Mouse (Mus musculus) common myeloid progenitor, adult 5-6 weeks (primary cell): ENCODE results near the gene AI413582. TPM values are rescaled to one million over a fixed set of nuclear protein-coding genes. Genes with fewer than 3 reads are reported as not detected.

Experiments used
- ATAC-seq: replicated peaks from 2 replicates; pipeline ENCODE4 v1.8.0; 2016; ENCODE audit warnings: low read depth, mild to moderate bottlenecking, moderate TSS enrichment, inconsistent platforms; ENCODE audit not compliant: poor library complexity, severe bottlenecking
- total RNA-seq: library from RNA; stranded (forward); fragments of 200-1000, 187-1606 nt; gene quantifications from 2 replicates; pipeline ENCODE4 v1.2.3, GENCODE M21; 2017

AI413582 gene
- total RNA-seq, 1 experiment from 2014 or later: 22.6 TPM

DNA sequence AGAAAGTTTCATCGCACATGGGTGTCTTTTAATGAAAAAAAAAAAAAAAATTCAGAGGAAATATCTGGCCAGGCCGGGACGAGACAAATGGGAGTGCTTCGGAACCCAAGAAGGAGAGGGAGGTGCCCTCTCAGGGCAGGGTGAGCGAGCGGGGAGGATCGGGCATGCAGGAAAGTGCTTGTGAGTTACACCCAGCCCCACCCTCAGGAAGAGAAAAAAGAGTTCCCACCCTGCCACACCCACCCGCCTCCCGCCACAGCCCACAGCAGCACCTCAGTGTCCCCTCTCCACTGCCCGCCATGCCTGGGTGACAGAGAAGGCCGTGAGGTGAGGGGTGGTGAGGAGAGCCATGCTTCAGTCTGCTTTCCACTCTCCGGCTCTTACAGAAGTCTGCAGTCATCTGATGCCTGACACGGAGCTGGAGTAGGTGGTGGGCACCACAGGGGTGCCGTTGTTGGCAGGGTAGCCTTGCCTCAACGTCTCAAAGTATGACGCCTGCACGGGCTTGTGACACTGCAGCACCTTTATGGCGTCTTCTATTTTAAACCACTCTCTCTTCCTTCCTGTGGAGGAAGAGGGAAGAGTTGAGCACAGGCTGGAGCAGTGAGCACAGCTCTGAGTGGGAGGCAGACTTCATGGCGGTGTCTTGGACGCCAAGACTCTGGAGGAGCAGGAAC, 15.0 kb upstream of the AI413582 start:
- no peak for ATAC-seq

DNA sequence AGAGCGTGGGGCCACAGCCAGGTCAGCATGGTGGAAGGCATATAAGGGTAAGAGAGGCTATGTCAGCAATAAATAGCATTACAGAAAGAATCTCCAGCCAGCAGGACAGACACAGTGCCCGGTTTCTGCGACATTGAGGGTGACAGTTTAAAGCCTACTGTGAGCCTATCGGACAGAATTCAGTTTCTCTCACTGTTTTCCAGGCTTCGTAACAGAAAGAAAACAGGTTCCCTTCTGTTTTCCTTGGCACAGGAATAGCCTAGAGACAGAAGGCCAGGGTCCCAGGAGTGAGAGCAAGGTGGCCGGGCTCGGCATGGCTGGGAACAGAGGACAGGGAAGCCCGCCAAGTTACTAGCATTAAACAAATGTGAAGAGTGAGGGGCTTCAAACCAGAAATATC, 14.3 kb upstream of the AI413582 start:
- ATAC-seq: no peak

DNA sequence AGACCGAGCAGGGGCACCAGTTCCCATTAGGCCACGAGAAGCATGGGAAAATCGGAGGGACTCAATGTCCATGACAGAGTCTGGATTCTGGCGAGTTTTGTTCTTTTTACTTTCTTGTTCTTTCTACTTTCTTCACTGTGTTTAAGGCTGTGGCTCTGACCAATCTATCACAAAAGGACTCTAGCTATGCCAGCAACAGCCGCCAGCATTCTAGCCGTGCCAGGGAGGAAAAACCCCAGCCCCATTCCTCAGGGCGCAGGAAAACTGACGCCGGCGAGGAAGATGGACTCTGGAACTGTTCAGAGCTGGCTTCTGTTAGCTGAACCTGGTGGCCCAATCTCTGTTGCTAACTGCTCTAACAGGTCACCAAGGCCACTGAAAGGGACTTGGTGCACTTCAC, 12.9 kb upstream of the AI413582 start:
- ATAC-seq: no peak

DNA sequence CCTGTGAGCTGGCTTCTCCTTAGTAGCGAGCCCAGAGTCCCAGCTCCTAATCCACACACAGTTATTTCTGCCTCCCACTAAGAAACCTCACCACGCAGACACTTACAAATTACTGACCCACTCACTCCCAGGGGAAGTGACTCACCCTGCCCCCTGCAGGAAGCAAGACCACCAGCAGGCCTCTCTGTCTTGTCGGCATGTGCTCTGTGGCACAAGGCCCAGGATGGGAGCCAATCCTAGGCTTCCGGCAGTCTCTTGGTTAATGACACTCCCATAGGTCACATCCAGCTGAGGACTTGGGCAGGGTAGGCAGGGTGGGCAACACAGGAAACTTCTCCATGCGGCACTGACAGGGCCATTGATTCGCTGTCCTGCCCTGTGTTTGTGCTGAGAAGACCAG, 11.9 kb upstream of the AI413582 start:
- peak; percentile 51; the same call in 1 of the 2 replicates for ATAC-seq

DNA sequence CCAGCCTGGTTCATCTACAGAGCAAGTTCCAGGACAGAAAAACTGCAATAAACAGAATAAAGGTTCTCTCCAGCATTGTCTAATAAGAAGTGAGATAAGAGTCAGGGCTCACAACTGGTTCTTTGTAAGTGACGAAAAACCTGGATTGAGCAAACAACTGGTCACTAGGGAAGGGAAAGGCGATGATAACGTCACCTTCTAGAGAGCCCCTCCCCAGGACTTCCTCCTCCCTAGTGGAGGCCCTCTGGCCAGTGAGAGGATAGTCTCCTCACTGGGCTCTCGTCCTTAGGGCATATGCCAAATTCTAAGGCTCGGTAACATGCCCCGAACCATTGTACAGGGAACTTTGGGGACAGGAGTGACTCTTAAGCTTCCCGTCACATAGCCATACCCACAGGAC, 10.5 kb upstream of the AI413582 start:
- no peak for ATAC-seq

DNA sequence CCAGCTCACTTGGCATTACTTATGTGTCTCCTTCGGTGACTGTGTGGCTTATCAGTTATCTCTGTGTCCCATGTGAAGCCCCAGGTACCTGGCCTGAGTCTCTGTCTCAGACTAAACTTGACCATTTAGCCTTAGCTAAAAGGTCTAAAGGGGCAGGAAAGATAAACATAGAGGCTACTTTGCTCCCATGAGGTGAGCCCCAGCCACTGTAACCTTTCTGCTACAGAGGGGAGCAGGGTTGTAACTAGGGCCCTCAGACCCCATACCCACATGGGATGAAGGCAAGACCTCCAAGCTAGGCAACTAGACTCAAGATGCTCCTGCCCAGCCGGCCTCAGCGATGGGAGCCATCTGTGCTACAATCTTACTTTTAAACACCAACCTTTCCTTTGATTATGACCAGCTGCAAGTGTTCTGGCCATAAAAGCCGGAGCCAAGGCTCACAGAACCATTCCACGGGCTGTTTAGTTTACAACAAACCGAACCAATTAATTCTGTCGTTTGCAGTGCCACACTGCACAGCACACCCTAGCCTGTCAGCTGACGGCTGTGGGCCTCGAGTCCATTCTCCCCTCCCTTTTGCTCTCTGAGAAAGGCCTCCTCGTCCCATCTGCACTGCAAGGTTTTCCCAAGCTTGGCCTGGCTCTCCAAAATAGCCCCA, 9.7 kb upstream of the AI413582 start:
- ATAC-seq: no peak

DNA sequence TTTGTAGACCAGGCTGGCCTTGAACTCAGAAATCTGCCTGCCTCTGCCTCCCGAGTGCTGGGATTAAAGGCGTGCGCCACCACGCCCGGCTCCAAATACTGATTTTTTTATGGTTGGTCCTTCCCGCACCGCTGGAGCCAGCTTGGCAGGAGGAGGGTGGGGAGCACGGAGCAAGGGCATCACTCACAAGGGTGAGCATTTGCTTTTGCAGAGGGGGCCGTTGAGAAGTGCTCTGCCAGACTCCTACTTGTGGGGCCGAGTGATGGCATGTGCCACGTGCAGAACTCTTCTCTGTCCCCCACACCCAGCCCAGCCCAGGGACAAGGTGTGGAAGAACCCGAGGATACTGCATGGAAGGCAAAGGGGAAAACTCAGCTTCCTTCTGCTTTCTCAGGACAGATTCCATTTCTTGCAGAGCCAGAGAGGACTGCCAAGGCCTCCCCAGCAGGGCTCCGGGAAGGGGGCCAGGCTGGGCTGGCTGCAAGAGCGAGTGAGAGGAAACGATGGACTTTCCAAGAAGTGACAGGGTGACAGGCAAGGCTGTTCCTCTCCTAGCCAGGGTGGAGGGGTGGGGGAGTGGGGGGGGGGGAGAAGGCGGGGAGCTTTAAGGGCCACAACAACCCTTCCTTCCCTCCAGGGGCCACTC, 9.0 kb upstream of the AI413582 start:
- peak; percentile 37; the same call in 1 of the 2 replicates for ATAC-seq

DNA sequence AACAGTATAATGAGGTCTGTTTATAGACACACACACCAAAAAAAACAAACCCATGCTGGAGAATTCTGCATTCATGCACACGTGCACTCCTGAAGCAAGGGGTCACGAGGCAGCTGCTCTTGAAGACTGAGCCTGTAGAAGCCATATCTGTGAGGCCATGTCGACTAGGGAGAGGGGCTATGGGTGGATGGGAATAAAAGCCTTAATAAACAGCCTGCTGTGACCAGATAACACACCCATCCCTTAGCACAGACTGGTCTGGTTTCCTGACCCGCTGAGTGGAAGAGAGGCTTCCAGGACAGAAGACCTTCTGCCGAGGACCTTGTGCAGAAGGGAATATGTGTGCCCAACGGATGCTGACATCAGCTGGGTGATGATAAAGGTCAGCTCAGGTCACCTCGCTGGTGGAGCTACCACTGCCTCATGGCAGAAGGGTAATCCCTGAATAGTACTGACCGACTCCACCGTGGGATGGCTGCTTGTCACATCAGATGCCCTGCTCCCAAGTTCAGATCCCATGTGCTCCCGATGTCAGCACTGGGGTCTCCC, 8.3 kb upstream of the AI413582 start:
- peak; percentile 24; the same call in 1 of the 2 replicates for ATAC-seq

DNA sequence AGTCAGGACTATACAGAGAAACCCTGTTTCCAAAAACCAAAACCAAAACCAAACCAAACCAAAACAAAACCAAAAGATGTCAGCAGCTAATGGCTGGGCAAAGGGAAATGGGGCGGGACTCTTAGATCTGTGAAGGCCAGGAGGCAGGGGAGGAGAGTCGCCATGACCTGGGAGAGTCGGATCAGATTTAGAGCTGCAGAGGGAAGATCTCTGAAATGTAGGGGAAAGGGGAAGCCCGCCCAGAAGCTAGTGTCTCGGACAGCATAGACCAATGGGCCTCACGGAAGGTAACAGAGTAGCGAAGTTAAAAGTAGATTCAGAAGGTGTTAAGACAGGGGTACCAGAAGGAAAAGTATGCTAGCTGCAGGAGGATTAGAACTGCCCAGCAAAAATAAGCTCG, 5.8 kb upstream of the AI413582 start:
- ATAC-seq: no peak

DNA sequence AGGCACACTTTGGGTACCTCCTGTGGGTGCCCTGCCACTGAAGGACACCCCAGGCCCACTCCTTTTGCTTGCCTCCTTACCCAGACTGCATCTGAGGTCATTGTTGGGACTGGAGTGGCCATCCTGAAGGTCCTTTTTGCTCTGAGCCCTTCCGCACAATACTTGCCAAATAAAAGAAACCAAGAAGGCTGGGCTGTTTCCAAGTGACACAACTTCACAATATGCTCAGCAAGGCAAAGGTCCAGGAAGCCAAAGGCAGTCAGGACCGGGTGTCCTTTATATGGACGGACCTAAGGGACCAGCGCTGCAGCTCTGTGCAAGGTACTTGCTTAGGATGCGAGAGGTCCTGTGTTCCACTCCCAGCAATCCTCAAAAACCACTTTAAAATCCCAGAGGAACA, 2.7 kb upstream of the AI413582 start:
- no peak for ATAC-seq

DNA sequence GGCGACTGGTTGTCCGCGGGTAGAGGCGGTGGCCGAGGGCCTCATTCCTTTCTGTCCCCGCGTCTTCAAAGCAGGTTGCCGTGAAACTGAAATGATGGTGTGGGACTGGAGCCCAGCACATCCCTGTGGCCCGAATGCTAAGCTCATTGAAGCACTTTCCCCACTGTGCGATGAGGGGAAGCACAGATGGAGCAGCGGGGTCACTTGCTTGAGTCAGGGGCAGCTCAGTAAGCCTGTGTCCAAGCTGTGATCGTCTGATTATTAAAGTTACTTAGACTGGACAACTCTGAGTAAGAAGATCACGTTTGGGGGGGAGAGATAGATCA, 349 bp upstream of the AI413582 start:
- no peak for ATAC-seq

DNA sequence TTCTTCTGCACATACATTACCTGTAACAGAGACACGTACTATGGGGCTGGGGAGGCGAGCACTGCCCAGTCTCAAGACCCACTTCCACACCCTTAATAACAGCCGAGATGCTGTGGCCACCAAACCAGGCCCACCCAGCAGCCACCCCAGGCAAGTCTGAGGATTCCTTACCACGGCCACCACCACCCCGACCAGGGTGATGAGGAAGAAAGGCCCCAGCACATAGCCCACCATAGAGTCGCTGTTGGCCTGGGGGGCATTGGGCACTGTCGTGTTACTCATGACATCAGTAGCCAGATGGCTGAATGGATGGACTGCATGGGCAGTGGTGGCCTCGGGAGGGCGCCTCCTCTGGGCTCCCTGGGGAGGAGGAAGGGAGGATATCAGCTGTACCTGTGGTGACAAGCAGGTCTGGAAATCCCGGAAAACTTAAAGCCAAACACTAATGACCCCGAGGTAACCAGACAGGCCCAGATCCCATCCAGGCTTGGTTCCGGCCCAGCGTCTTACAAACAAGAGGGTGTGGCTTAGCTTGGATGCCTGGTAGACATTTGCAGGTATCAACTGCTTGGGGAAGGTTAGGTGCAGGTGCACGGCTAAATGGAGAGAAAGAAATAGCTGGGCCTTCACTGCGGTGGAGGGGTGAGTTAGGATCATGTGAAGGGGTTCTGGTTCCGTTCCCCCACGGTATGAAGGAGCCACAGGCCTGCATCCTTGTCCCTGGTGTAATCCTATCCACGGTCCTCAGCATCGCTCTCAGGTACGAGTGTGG, 979 bp downstream of the AI413582 start:
- ATAC-seq: no peak

DNA sequence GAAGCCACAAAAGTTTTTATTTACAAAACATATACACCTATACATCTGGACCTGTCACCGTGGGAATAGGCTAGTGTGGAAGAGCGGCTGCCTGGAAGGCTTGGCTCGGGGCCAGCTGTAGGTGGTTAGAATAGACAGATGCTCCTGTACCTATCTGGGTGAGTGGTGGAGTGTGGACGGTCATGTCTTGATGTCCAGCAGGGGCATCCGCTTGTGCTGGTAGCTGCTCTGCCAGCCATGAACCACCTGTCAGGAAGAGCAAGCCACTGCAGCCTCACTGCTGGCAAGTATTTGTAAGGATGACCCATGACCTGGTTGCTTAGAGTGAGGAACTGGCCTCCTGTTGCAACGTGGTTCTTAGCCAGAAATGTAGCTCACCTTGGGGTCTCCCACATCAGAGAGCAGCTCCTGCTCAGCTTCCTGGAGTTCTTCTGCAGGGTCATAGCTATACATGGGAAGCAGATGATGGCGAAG, 1.7 kb downstream of the AI413582 start:
- ATAC-seq: no peak

DNA sequence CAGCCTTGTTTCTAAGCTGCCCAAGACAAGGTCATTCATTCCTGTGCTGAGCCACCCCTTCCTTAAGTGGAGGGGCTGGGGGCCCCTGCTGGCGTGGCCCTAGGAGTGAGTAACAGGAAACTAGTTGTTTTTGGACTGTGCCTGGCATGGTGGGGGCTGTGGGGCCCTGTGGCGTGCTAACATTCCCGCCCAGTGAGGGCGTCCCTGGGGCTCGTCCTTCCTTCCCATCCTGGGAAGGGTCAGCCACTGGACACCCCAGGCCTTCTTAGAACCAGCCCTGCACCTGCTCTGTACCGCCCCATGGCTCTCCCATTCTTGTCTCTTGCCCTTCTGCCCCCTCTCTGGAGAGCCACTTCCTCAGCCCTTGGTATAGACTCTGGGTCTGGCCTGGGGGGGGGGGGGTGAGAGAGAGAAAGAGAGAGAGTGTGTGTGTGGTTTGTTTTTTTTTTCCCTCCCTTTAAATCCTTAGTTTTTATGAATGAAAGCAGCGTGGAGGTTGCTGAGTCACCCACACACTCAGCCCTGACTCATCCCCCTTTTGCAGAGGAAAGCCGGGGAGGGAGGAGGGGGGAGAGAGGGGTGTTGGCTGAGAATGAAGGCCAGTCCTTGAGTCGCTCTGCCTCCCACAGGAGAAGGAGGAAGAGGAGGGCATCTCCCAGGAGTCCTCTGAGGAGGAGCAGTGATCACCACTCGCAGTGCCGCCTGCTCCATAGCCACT, 3.6 kb downstream of the AI413582 start:
- ATAC-seq: 0 out of 2 replicates have a peak, but pooled peaks have one; percentile 4

DNA sequence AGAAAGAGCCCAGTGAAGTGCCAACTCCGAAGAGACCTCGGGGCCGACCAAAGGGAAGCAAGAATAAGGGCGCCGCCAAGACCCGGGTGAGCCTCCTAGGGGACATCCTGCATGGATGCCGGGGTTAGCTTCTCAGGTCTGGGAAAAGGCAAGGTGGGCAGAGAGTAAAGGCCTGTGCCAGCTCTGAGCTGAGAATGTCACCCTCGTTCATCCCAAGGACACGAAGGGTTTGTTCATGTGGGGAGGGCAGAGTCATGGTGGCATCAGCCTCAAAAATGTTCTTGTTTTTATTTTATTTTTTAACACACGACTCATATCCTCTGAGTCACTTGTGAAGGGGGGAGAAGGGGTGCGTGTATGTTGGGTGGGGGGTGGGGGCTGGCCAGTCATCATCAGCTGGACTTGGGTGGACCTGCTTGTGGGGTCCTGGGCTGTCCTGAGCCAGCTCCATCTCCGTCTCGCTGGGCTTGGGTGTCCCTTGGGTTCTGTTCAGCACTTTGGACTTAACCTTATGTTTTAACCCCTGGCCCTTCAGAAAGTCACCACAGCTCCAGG, 4.6 kb downstream of the AI413582 start:
- no peak for ATAC-seq

DNA sequence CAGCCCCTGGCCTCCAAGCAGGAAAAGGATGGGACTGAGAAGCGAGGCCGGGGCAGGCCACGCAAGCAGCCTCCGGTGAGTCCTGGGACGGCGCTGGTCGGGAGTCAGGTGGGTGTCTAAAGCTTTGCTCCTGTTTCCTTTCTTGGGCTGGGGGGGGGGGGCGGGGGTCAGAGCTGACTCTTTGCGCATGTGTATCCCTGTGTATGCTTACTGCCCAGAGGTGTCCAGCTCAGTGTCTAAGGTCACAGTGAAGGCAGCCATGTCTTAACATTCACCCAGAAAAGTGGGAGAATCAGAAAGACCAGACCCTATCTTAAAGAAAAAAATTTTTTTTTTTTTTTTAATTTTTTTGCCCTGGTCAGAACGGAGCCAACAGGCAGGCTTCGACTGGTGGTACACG, 6.0 kb downstream of the AI413582 start:
- no peak for ATAC-seq

DNA sequence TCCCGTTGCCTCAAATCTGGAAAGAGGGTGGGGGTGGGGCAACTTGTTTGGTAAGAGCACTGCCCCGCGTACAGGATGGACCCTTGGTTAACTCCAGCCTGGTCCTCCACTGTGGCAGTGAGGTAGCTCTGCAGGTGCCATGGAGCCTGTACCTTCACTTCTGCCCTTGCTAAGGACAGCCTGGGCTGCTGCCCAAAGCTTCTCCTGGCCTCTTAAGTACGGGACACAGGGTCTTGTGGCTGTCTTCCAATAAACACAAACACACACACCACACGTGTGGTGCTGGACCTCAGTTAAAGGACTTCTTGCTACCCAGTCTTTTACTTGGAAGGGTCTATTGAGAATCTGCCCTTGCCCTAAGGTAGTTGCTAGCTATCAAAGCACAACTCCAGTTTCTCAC, 6.7 kb downstream of the AI413582 start:
- ATAC-seq: no peak

DNA sequence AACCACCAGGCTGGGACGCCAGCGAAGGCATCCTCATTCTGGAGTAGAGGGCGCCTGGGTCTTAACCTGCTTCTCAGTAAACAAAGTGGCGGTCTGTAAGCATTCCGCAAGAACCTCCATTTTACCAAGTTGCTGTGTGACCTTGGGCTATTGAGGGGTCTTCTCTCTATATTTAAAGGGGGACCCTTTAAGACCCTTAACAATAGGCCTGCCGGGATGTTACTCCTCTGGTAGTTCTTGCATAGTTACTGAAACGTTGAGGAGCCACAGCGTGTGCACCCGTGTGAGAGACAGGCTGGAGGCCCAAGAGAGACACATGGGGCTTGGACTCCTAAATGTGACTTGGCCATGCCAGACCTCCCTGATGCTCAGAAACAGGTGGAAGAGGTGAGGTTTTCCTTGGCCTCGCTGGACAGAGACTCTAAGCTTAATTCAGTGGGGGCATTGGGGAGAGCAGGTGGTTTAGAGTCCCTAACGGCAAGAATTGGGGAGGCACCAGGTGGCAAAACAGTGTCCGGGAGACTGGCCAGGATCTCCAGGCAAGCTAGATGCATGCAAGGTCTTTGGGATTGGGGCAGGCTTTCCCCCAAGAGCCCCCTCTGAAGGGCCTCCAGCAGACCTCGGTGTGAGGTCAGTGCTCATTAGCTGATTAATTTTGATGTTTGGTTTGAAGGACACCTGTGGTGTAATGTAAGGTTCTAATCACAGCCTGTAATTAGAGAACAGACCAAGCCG, 7.5 kb downstream of the AI413582 start:
- no peak for ATAC-seq
